Mouse (Mus musculus): ENCODE results near the gene Ubtd1.

GRCm38 (mm10) chr19:42054255-42054654 lies 72.7 kb downstream of the Ubtd1 start:
- TF ChIP-seq POLR2A (IDR thresholded peaks at IDR 0.05; ENCODE audit: insufficient read depth, low read depth, low read length) (no peak), CTCF (IDR thresholded peaks at IDR 0.05; ENCODE audit: insufficient read depth, low read depth, low read length) (no peak)

All from olfactory bulb, adult 2 months (tissue).